Mouse (Mus musculus) liver, embryonic 14.5 days (tissue): ENCODE data around the gene Anapc15. TPM values are rescaled to one million over a fixed set of nuclear protein-coding genes. Genes with fewer than 3 reads are reported as not detected.

Experiments
- ATAC-seq: fragments of 200-750 bp; cut with Nextera tagmentation; 2 replicates; pipeline ENCODE4 v1.8.0; 2017; ENCODE audit warnings: moderate number of reproducible peaks, mild to moderate bottlenecking, moderate library complexity; ENCODE audit not compliant: insufficient read depth
- DNase-seq, 3 experiments: peaks; one replicate each; pipeline ENCODE4 v3.0.0-alpha.2; 2012 to 2013; ENCODE audit warnings: low read depth in 3 of 3, low spot score in 3 of 3
- H3K27ac ChIP-seq: fragments of 300-500 bp; sonication (generic); 2 replicates; pipeline ENCODE4 v1.5.1; 2014; ENCODE audit warnings: moderate library complexity, mild to moderate bottlenecking, control low read depth, inconsistent platforms
- H3K27me3 ChIP-seq: fragments of 300-500 bp; sonication (generic); 2 replicates; pipeline ENCODE4 v1.6.1; 2014; ENCODE audit warnings: mild to moderate bottlenecking, low read length, moderate library complexity; ENCODE audit not compliant: control insufficient read depth, insufficient read depth
- H3K36me3 ChIP-seq: fragments of 300-500 bp; sonication (generic); replicated peaks from 2 replicates; pipeline ENCODE4 v1.6.1; 2014; ENCODE audit warnings: low read depth; ENCODE audit not compliant: control insufficient read depth, insufficient read depth
- H3K4me1 ChIP-seq, 2 experiments: fragments of 200-500 bp in 1 of 2; fragments of 300-500 bp in 1 of 2; sonication (generic) in 1 of 2; replicated peaks; 2 replicates each; pipeline ENCODE4 v1.6.1; 2012 to 2014; ENCODE audit warnings: antibody characterized with exemption in 1 of 2, inconsistent platforms in 1 of 2, low read length in 1 of 2; ENCODE audit not compliant: control insufficient read depth in 2 of 2, insufficient read depth in 2 of 2
- H3K4me2 ChIP-seq: fragments of 300-500 bp; sonication (generic); 2 replicates; pipeline ENCODE4 v1.6.1; 2014; ENCODE audit warnings: low read depth, mild to moderate bottlenecking, control low read depth, moderate library complexity
- H3K4me3 ChIP-seq, 2 experiments: fragments of 200-500 bp in 1 of 2; fragments of 300-500 bp in 1 of 2; sonication (generic) in 1 of 2; 2 replicates each; pipeline ENCODE4 v1.5.1; 2012 to 2014; ENCODE audit warnings: low read depth in 2 of 2, low read length in 2 of 2, mild to moderate bottlenecking in 2 of 2, control low read depth in 1 of 2, inconsistent platforms in 1 of 2, moderate library complexity in 1 of 2; ENCODE audit not compliant: insufficient read depth in 1 of 2
- H3K9ac ChIP-seq: fragments of 300-500 bp; sonication (generic); replicated peaks from 2 replicates; pipeline ENCODE4 v1.6.1; 2014; ENCODE audit warnings: mild to moderate bottlenecking, control low read depth, moderate library complexity
- H3K9me3 ChIP-seq: fragments of 300-500 bp; sonication (generic); 2 replicates; pipeline ENCODE4 v1.6.1; 2016; ENCODE audit warnings: low read length, mixed read lengths; ENCODE audit not compliant: control insufficient read depth
- CTCF ChIP-seq: IDR thresholded peaks from 2 replicates; pipeline ENCODE4 v1.5.1; 2016; ENCODE audit warnings: antibody characterized with exemption, low read depth, control low read depth
- EP300 ChIP-seq: IDR thresholded peaks from 2 replicates; pipeline ENCODE4 v1.6.1; 2016; ENCODE audit warnings: antibody characterized with exemption, low read depth
- WGBS: fragments of 180-500 bp; shearing (Covaris S2); extraction: QIAGEN DNeasy Blood & Tissue Kit; methylation state at CpG from one replicate; pipeline ENCODE4 v1.1.7; 2014; ENCODE audit not compliant: insufficient replicate concordance; 5-methylcytosine and 5-hydroxymethylcytosine counted together
- polyA plus RNA-seq, 2 experiments: library from polyadenylated mRNA; depleted of rRNA in 1 of 2; stranded (reverse) in 1 of 2; unstranded in 1 of 2; fragments of >200 nt; fragmentation: Nextera tagmentation in 1 of 2; extraction: Ambion mirVana in 1 of 2; gene quantifications; 2 replicates each; pipeline versions ENCODE4 v1.2.1 to v1.2.3; 2012 to 2014

Anapc15 gene
- polyA plus RNA-seq, 2 experiments, result 51.9 to 54.6 TPM

- DNase-seq (no peak), ATAC-seq (no peak)
- Histone ChIP-seq H3K9ac (no peak overlapping the region), H3K9me3 (no peaks in the 10 kb centered on the region), H3K36me3 (no peaks in the 10 kb centered on the region), H3K27ac (no peak overlapping the region), H3K4me3 (no peak overlapping the region), H3K27me3 (no peaks in the 10 kb centered on the region), H3K4me2 (no peak overlapping the region), H3K4me1 (no peaks in the 10 kb centered on the region)
- WGBS, result 84% methylated on average over 4 of the region's 4 CpGs
- TF ChIP-seq EP300 (no peak), CTCF (no peak)
Measured at GRCm38 (mm10) chr7:101884160-101884559, 20.6 kb downstream of the Anapc15 start.

GRCm38 (mm10) chr7:101886274-101886673, 22.8 kb downstream of the Anapc15 start:
- H3K4me1 ChIP-seq, result no peaks in the 10 kb centered on the region
- DNase-seq, result no peak
- H3K4me3 ChIP-seq, result no peak overlapping the region
- H3K4me2 ChIP-seq, result no peak overlapping the region
- H3K27ac ChIP-seq, result no peak overlapping the region
- no peaks in the 10 kb centered on the region for H3K27me3 ChIP-seq
- ATAC-seq, result no peak
- 65% methylated on average over 6 of the region's 6 CpGs for WGBS
- H3K9me3 ChIP-seq, result no peaks in the 10 kb centered on the region
- H3K36me3 ChIP-seq, result no peaks in the 10 kb centered on the region
- no peak for TF ChIP-seq EP300
- no peak for TF ChIP-seq CTCF
- no peak overlapping the region for H3K9ac ChIP-seq

- DNase-seq, result no peak
- no peak for TF ChIP-seq CTCF
- TF ChIP-seq EP300, result no peak
- no peak overlapping the region for H3K4me3 ChIP-seq
Measured at GRCm38 (mm10) chr7:101888460-101888859, 24.9 kb downstream of the Anapc15 start.

GRCm38 (mm10) chr7:101895695-101896094, 32.2 kb downstream of the Anapc15 start:
- DNase-seq, result no peak
- no peak for ATAC-seq
- peak overlapping the region; percentile 26 for H3K27ac ChIP-seq
- peak overlapping the region; percentile 96 for H3K4me2 ChIP-seq
- peak overlapping the region; percentile 70 to 86 for H3K4me3 ChIP-seq
- no peak for TF ChIP-seq CTCF
- no peak for TF ChIP-seq EP300
- H3K9ac ChIP-seq, result peak overlapping the region; percentile 40
- WGBS, result 27% methylated on average over 9 of the region's 9 CpGs
- peaks cover 7 to 9% of the 10 kb centered on the region in 2 experiments for H3K4me1 ChIP-seq
- no peaks in the 10 kb centered on the region; the same call in 1 of the 2 replicates for H3K36me3 ChIP-seq
- H3K27me3 ChIP-seq, result no peaks in the 10 kb centered on the region
- H3K9me3 ChIP-seq, result no peaks in the 10 kb centered on the region

More at GRCm38 (mm10) chr7:101888460-101888859, 24.9 kb downstream of the Anapc15 start:
- H3K9ac ChIP-seq, result no peak overlapping the region
- no peak overlapping the region for H3K27ac ChIP-seq
- H3K4me1 ChIP-seq, result no peaks in the 10 kb centered on the region
- no peaks in the 10 kb centered on the region for H3K36me3 ChIP-seq
- 56% methylated on average over 4 of the region's 4 CpGs for whole genome bisulfite sequencing
- no peak for ATAC-seq
- H3K27me3 ChIP-seq, result no peaks in the 10 kb centered on the region
- no peak overlapping the region for H3K4me2 ChIP-seq
- no peaks in the 10 kb centered on the region for H3K9me3 ChIP-seq

GRCm38 (mm10) chr7:101896104-101897066, 32.9 kb downstream of the Anapc15 start:
- Histone ChIP-seq H3K9me3 (no peaks in the 10 kb centered on the region), H3K27me3 (no peaks in the 10 kb centered on the region), H3K36me3 (no peaks in the 10 kb centered on the region; the same call in 1 of the 2 replicates), H3K4me1 (peaks cover 7 to 9% of the 10 kb centered on the region in 2 experiments), H3K9ac (peak overlapping the region; percentile 83), H3K27ac (peak overlapping the region; percentile 86), H3K4me2 (peak overlapping the region; percentile 96), H3K4me3 (peak overlapping the region; percentile 70 to 86)
- ATAC-seq (peak; percentile 97), DNase-seq (peak; percentile 99 to 100 (median 99))
- WGBS, result under 1% methylated on average over 57 of the region's 57 CpGs
- 0 out of 2 replicates have a peak, but pooled peaks have one; percentile 46 for TF ChIP-seq EP300
- no peak for TF ChIP-seq CTCF
